Mouse (Mus musculus) myocyte (in vitro differentiated cells): Measurements from ENCODE around the gene Kat8. TPM values are rescaled to one million over a fixed set of nuclear protein-coding genes. Genes with fewer than 3 reads are reported as not detected.

Experiments
- H3K27me3 ChIP-seq: one replicate; pipeline ENCODE4 v1.6.1; 2011; ENCODE audit not compliant: control insufficient read depth, insufficient read depth, insufficient read length
- H3K36me3 ChIP-seq: one replicate; pipeline ENCODE4 v1.6.1; 2011; ENCODE audit not compliant: control insufficient read depth, insufficient read depth
- H3K4me2 ChIP-seq: one replicate; pipeline ENCODE4 v1.6.1; 2011; ENCODE audit warnings: low read depth, control low read depth
- H3K4me3 ChIP-seq: one replicate; pipeline ENCODE4 v1.5.1; 2011; ENCODE audit warnings: mild to moderate bottlenecking, control low read depth, moderate library complexity
- H3K79me2 ChIP-seq: one replicate; pipeline ENCODE4 v1.6.1; 2011; ENCODE audit not compliant: control insufficient read depth, insufficient read depth
- H3ac ChIP-seq: one replicate; pipeline ENCODE4 v1.6.1; 2011; ENCODE audit not compliant: control insufficient read depth, insufficient read length
- CEBPB ChIP-seq: IDR thresholded peaks from 2 replicates; pipeline ENCODE4 v1.6.1; 2011; ENCODE audit warnings: mild to moderate bottlenecking, moderate library complexity; ENCODE audit not compliant: poor library complexity, insufficient read depth, severe bottlenecking
- E2F4 ChIP-seq: IDR thresholded peaks from one replicate; pipeline ENCODE4 v1.6.1; 2011; ENCODE audit warnings: mild to moderate bottlenecking, control low read depth, moderate library complexity; ENCODE audit not compliant: insufficient read depth
- MAX ChIP-seq: IDR thresholded peaks from one replicate; pipeline ENCODE4 v1.6.1; 2011; ENCODE audit warnings: low read depth, mild to moderate bottlenecking, control low read depth
- MYOD1 ChIP-seq, 3 experiments: IDR thresholded peaks; one replicate each; pipeline ENCODE4 v1.6.1; 2011; ENCODE audit warnings: control low read depth in 2 of 3, low read depth in 2 of 3, mild to moderate bottlenecking in 2 of 3, moderate library complexity in 1 of 3; ENCODE audit not compliant: insufficient read length in 2 of 3, control insufficient read depth in 1 of 3
- MYOG ChIP-seq, 3 experiments: IDR thresholded peaks; one replicate each; pipeline ENCODE4 v1.6.1; 2011; ENCODE audit warnings: control low read depth in 2 of 3, low read depth in 2 of 3, mild to moderate bottlenecking in 2 of 3; ENCODE audit not compliant: insufficient read length in 2 of 3, control insufficient read depth in 1 of 3, insufficient read depth in 1 of 3
- POLR2A ChIP-seq: IDR thresholded peaks from one replicate; pipeline ENCODE4 v1.6.1; 2011; ENCODE audit warnings: low read depth, mild to moderate bottlenecking, control low read depth, moderate library complexity; ENCODE audit not compliant: insufficient read length
- POLR2AphosphoS2 ChIP-seq: IDR thresholded peaks from one replicate; pipeline ENCODE4 v1.6.1; 2011; ENCODE audit warnings: low read depth, control low read depth; ENCODE audit not compliant: insufficient read length
- REST ChIP-seq: IDR thresholded peaks from one replicate; pipeline ENCODE4 v1.6.1; 2011; ENCODE audit warnings: mild to moderate bottlenecking, control low read depth, moderate library complexity; ENCODE audit not compliant: insufficient read depth, insufficient read length
- SRF ChIP-seq: IDR thresholded peaks from one replicate; pipeline ENCODE4 v1.6.1; 2011; ENCODE audit warnings: low read depth; ENCODE audit not compliant: control insufficient read depth, insufficient read length
- TCF12 ChIP-seq: IDR thresholded peaks from one replicate; pipeline ENCODE4 v1.6.1; 2011; ENCODE audit warnings: mild to moderate bottlenecking, control low read depth; ENCODE audit not compliant: poor library complexity, insufficient read depth, severe bottlenecking
- TCF3 ChIP-seq: IDR thresholded peaks from one replicate; pipeline ENCODE4 v1.6.1; 2011; ENCODE audit warnings: low read depth, control low read depth; ENCODE audit not compliant: insufficient read length
- USF1 ChIP-seq: IDR thresholded peaks from one replicate; pipeline ENCODE4 v1.6.1; 2011; ENCODE audit warnings: low read depth, mild to moderate bottlenecking, control low read depth, moderate library complexity
- polyA plus RNA-seq: library from polyadenylated mRNA; unstranded; fragments of >200 nt; fragmentation: generic; extraction: Trizol; gene quantifications from one replicate; pipeline ENCODE4 v1.2.1, GENCODE M21; 2012; ENCODE audit warnings: missing spikeins

Gene Kat8
- polyA plus RNA-seq, result 26.4 TPM

DNA sequence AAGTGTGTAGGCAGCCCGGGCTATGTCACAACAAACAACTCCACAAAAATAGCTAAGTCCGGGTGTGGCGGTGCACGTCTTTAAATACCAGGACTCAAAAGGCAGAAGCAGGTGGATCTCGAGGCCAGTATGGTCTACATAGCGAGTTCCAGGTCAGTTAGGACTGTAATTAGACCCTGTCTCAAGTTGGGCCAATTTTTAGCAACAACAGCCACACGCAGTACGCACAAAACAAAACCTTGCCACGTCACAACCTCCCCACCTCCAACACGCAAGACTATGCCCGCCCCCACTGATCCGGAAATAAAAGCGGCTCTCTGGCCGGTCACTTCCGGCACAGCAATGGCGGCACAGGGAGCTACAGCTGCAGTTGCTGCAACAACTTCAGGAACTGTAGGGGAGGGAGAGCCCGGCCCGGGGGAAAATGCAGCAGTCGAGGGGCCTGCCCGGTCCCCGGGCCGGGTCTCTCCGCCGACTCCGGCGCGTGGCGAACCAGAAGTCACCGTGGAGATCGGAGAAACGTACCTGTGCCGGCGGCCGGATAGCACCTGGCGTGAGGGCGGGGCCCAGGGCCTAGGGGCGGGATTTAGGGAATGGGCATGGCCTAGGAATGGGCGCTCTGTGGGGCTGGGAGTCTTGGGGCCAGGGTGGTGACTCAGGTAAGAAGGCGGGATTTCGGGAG is at the start of gene Kat8:
TSS of gene Kat8 (plus strand) at position 327 of the 682 bp plus-strand sequence.
- H3K79me2 ChIP-seq, result peaks cover 5% of the 10 kb centered on the region
- H3K4me3 ChIP-seq, result peak within 1 kb of the TSS; percentile 47
- peaks cover 20% of the 10 kb centered on the region for H3K36me3 ChIP-seq
- peak within 1 kb of the TSS; percentile 97 for H3K4me2 ChIP-seq
- H3K27me3 ChIP-seq, result no peaks in the 10 kb centered on the region
- no peak for TF ChIP-seq E2F4
- peak; percentile 57 for TF ChIP-seq POLR2A
- TF ChIP-seq MYOD1 (IDR thresholded peaks at IDR 0.05; ENCODE audit: control insufficient read depth in 1 of 3, insufficient read length in 2 of 3, low read depth in 2 of 3), result peak; percentile 23 to 65 (median 54)
- peak in 1 of 3 experiments; percentile 24 for TF ChIP-seq MYOG (IDR thresholded peaks at IDR 0.05; ENCODE audit: control insufficient read depth in 1 of 3, insufficient read depth in 1 of 3, insufficient read length in 2 of 3, low read depth in 2 of 3)
- peak; percentile 74 for TF ChIP-seq POLR2AphosphoS2
- H3ac ChIP-seq, result peak within 1 kb of the TSS; percentile 43

DNA sequence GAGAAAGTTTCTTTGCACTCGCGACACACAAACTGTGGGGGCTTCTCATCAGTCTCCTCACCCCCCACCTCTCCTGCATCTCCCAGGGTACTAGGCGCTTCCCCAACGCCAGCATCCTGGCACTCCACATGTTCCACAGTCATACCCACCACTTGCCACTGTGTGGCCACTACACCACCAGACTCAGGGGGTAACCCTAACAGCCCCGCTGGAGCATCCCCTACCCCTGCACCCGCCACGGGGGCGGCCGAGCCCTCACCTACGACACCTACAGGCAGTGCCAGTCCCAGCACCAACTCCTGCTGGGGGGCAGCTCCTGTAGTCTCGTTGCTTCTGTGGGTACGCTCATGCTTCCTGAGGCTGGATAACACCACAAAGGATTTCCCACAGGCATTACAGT is 45.9 kb upstream of the Kat8 start:
- H3K79me2 ChIP-seq, result peaks cover 14% of the 10 kb centered on the region
- no peaks in the 10 kb centered on the region for H3K27me3 ChIP-seq
- no peak for TF ChIP-seq CEBPB
- no peak for TF ChIP-seq SRF
- no peak for TF ChIP-seq POLR2A
- no peak for TF ChIP-seq USF1
- no peak for TF ChIP-seq MYOD1 (IDR thresholded peaks at IDR 0.05; ENCODE audit: control insufficient read depth in 1 of 3, insufficient read length in 2 of 3, low read depth in 2 of 3)
- no peak for TF ChIP-seq REST
- no peak for TF ChIP-seq MAX
- TF ChIP-seq POLR2AphosphoS2, result no peak
- H3K4me3 ChIP-seq, result no peak overlapping the region
- H3K36me3 ChIP-seq, result peaks cover 18% of the 10 kb centered on the region
- H3ac ChIP-seq, result no peak overlapping the region
- no peak overlapping the region for H3K4me2 ChIP-seq

DNA sequence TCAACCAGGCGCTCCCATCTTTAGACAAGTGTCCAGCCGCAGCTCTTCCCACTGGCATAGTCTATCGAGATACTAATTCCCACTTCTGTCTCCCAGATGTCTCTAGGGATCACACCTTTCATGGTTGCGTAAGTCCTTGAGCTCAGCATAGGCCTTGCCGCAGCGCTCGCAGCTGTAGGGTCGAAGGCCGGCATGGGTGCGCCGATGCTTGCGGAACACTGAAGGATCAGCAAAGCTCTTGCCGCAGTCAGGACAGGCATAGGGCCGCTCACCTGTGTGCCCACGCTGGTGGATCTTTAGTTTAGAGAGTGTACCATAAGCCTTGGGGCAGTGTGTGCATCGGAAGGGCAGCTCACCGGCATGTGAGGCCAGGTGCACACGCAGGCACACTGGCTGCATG is 44.7 kb upstream of the Kat8 start:
- TF ChIP-seq MYOD1 (IDR thresholded peaks at IDR 0.05; ENCODE audit: control insufficient read depth in 1 of 3, insufficient read length in 2 of 3, low read depth in 2 of 3) (no peak), POLR2A (no peak), CEBPB (no peak), E2F4 (no peak), TCF12 (no peak), SRF (no peak), POLR2AphosphoS2 (no peak), MYOG (IDR thresholded peaks at IDR 0.05; ENCODE audit: control insufficient read depth in 1 of 3, insufficient read depth in 1 of 3, insufficient read length in 2 of 3, low read depth in 2 of 3) (no peak), TCF3 (no peak), MAX (no peak), REST (no peak), USF1 (no peak)
- H3K4me3 ChIP-seq, result no peak overlapping the region
- peaks cover 18% of the 10 kb centered on the region for H3K36me3 ChIP-seq
- no peak overlapping the region for H3ac ChIP-seq
- no peaks in the 10 kb centered on the region for H3K27me3 ChIP-seq
- no peak overlapping the region for H3K4me2 ChIP-seq
- H3K79me2 ChIP-seq, result peaks cover 24% of the 10 kb centered on the region

DNA sequence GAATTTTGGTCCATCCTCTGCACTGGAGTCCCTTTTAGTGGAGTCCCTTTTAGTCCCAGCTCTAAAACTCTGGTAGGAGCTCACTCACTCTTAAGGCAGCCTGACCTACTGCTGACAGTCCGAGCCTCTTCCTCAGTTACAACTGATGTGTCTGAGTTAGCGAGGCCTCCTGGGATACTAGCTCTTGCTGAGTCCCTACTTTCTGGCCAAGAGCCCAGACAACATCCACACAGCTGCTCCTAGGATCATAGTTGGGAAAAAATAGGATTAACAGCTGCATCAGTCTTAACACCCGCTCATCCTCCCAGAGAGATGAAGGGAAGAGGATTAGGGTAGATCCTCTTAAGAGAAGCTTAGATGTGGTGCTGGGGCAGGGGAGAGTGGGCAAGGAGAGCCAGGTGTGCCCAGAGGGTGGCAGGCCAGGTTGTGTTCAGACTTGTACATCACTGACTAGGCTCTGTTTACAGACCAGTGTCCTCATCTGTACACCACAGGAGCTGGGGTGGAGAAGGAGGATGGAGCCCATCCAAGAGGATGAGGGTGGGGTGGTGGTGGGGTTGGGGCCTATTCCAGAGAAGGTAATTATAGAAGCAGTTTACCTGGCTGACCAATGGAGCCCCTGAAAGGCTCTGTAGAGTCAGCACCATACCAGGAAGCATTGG is 43.0 kb upstream of the Kat8 start:
- TF ChIP-seq MYOD1 (IDR thresholded peaks at IDR 0.05; ENCODE audit: control insufficient read depth in 1 of 3, insufficient read length in 2 of 3, low read depth in 2 of 3), result peak; percentile 66 to 84 (median 80)
- no peak for TF ChIP-seq CEBPB
- TF ChIP-seq TCF12, result peak; percentile 74
- no peak for TF ChIP-seq MAX
- TF ChIP-seq MYOG (IDR thresholded peaks at IDR 0.05; ENCODE audit: control insufficient read depth in 1 of 3, insufficient read depth in 1 of 3, insufficient read length in 2 of 3, low read depth in 2 of 3), result peak in 2 of 3 experiments; percentile 52 to 96
- Histone ChIP-seq H3K36me3 (peaks cover 18% of the 10 kb centered on the region), H3K27me3 (no peaks in the 10 kb centered on the region), H3K79me2 (peaks cover 41% of the 10 kb centered on the region), H3K4me2 (peak overlapping the region; percentile 35), H3K4me3 (no peak overlapping the region), H3ac (no peak overlapping the region)

DNA sequence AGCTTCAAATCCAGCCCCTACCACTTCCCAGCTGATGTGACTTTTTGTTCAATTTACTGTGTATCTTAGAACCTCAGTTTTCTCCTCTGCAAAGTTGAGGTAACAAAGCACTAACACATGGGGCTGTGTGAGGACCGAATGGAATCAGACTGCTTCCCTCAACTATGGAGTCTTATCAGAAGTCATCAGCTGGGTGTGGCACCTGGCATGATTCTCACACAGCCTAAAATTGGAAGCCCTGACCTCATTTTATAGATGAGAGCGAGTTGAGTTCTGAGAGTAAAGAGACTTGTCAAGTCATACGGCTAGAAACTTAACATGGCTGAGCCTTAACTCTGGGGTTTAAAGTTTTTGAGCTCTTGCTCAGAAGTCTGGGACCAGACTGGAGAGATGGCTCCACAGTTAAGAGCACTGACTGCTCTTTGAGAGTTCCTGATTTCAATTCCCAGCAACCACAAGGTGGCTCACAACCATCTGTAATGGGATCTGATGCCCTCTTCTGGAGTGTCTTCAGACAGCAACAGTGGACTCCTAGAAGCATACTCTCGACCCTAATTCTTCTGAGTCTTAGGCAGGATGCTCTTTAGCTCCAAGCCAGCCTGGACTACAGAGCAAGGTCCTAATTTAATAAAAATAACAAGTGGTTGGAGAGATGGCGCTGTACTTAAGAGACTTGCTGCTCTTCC is 42.0 kb upstream of the Kat8 start:
- no peak overlapping the region for H3ac ChIP-seq
- H3K4me3 ChIP-seq, result no peak overlapping the region
- H3K4me2 ChIP-seq, result peak overlapping the region; percentile 27
- H3K36me3 ChIP-seq, result peaks cover 15% of the 10 kb centered on the region
- TF ChIP-seq MAX (no peak), REST (no peak), SRF (no peak), USF1 (no peak), MYOG (IDR thresholded peaks at IDR 0.05; ENCODE audit: control insufficient read depth in 1 of 3, insufficient read depth in 1 of 3, insufficient read length in 2 of 3, low read depth in 2 of 3) (no peak), TCF3 (no peak), CEBPB (no peak), TCF12 (no peak), POLR2A (no peak), MYOD1 (IDR thresholded peaks at IDR 0.05; ENCODE audit: control insufficient read depth in 1 of 3, insufficient read length in 2 of 3, low read depth in 2 of 3) (no peak), POLR2AphosphoS2 (no peak), E2F4 (no peak)
- no peaks in the 10 kb centered on the region for H3K27me3 ChIP-seq
- peaks cover 51% of the 10 kb centered on the region for H3K79me2 ChIP-seq
